22 mouse cellular contexts compared by ENCODE assay signal in genomic region chr5:57803890-57804289, GRCm38 (mm10).
DNase-seq lines count a peak whose midpoint lies in the region; ATAC-seq and TF ChIP-seq lines count a peak whose summit lies in the region.
"Had no signal": no experiment of that assay in that cellular context is flagged by ENCODE, and none has a peak within 500 bp of the region (broad histone marks: within the 10 kb centered on the region; RNA-seq: fewer than 3 reads in every experiment).

No protein-coding gene starts in this region.

- H3K4me2 ChIP-seq in kidney, embryonic 14.5 days (replicated peaks; ENCODE audit: low read depth, low read length) = no peak overlapping the region
- no peak overlapping the region for H3K4me2 ChIP-seq in kidney, embryonic 15.5 days
- H3K4me2 ChIP-seq in kidney, embryonic 16.5 days (replicated peaks; ENCODE audit: low read depth, low read length) = no peak overlapping the region
- H3K4me2 ChIP-seq in myocyte (ENCODE audit: low read depth) = peak overlapping the region; percentile 48

- H3K27ac ChIP-seq in kidney, embryonic 14.5 days (ENCODE audit: low read depth, low read length) = no peak overlapping the region
- H3K27ac ChIP-seq in kidney, embryonic 15.5 days = no peak overlapping the region
- H3K27ac ChIP-seq in kidney, embryonic 16.5 days (ENCODE audit: low read length) = no peak overlapping the region

- H3K4me3 ChIP-seq in kidney, embryonic 14.5 days (ENCODE audit: low read length) = no peak overlapping the region
- no peak overlapping the region for H3K4me3 ChIP-seq in kidney, embryonic 15.5 days (replicated peaks)
- no peak overlapping the region for H3K4me3 ChIP-seq in kidney, embryonic 16.5 days (ENCODE audit: low read length)
- no peak overlapping the region for H3K4me3 ChIP-seq in myocyte

- 47% methylated on average over 5 of the region's 5 CpGs for WGBS in kidney, embryonic 14.5 days
- WGBS in kidney, embryonic 15.5 days = 56% methylated on average over 5 of the region's 5 CpGs
- 48% methylated on average over 5 of the region's 5 CpGs for WGBS in kidney, embryonic 16.5 days

- H3K9ac ChIP-seq in kidney, embryonic 14.5 days (ENCODE audit: low read depth, low read length) = no peak overlapping the region
- H3K9ac ChIP-seq in kidney, embryonic 15.5 days = no peak overlapping the region
- H3K9ac ChIP-seq in kidney, embryonic 16.5 days (replicated peaks; ENCODE audit: low read length) = no peak overlapping the region

- intact Hi-C loops in heart, postnatal 36 days (cut with DNase I) = no loop called here

- no peaks in the 10 kb centered on the region for H3K36me3 ChIP-seq in kidney, embryonic 14.5 days (ENCODE audit: control insufficient read depth, insufficient read depth, low read length)
- no peaks in the 10 kb centered on the region for H3K36me3 ChIP-seq in kidney, embryonic 15.5 days
- H3K36me3 ChIP-seq in kidney, embryonic 16.5 days (ENCODE audit: insufficient read depth, low read length) = no peaks in the 10 kb centered on the region
- no peaks in the 10 kb centered on the region for H3K36me3 ChIP-seq in myocyte (ENCODE audit: control insufficient read depth, insufficient read depth)

- H3ac ChIP-seq in myocyte (ENCODE audit: control insufficient read depth, insufficient read length) = no peak overlapping the region

- DNase-seq in kidney, postnatal 10 days = no peak
- DNase-seq in kidney, postnatal 4 days = no peak
- no peak for DNase-seq in kidney, adult 18-20 months
- no peak for DNase-seq in heart, postnatal 36 days
- DNase-seq: adrenal gland, adult 2 months; adrenal gland, adult 8-10 months; adrenal gland, postnatal 10 days; adrenal gland, postnatal 14 days; adrenal gland, postnatal 25 days; adrenal gland, postnatal 36 days; B cell, adult 2 months; cerebellum, adult 11 months; cerebellum, adult 11-12 months had no signal

- no peak for TF ChIP-seq POLR2A in myocyte (IDR thresholded peaks at IDR 0.05; ENCODE audit: insufficient read length, low read depth)

- H3K9me3 ChIP-seq in kidney, embryonic 14.5 days (ENCODE audit: control insufficient read depth, low read length) = no peaks in the 10 kb centered on the region
- H3K9me3 ChIP-seq in kidney, embryonic 15.5 days (replicated peaks) = no peaks in the 10 kb centered on the region
- no peaks in the 10 kb centered on the region for H3K9me3 ChIP-seq in kidney, embryonic 16.5 days (ENCODE audit: low read length)
- H3K9me3 ChIP-seq: G1E had no signal

- H3K79me2 ChIP-seq in myocyte (ENCODE audit: control insufficient read depth, insufficient read depth) = no peaks in the 10 kb centered on the region

- no peaks in the 10 kb centered on the region for H3K4me1 ChIP-seq in kidney, embryonic 14.5 days (ENCODE audit: control insufficient read depth, insufficient read depth, low read length)
- 0 out of 2 replicates have a peak, but pooled peaks cover 2% of the 10 kb centered on the region for H3K4me1 ChIP-seq in kidney, embryonic 15.5 days
- H3K4me1 ChIP-seq in kidney, embryonic 16.5 days (ENCODE audit: insufficient read depth, low read length) = no peaks in the 10 kb centered on the region

- no peaks in the 10 kb centered on the region for H3K27me3 ChIP-seq in kidney, embryonic 14.5 days (ENCODE audit: control insufficient read depth, insufficient read depth, low read length)
- no peaks in the 10 kb centered on the region for H3K27me3 ChIP-seq in kidney, embryonic 15.5 days
- H3K27me3 ChIP-seq in kidney, embryonic 16.5 days (ENCODE audit: insufficient read depth, low read length) = no peaks in the 10 kb centered on the region
- H3K27me3 ChIP-seq in myocyte (ENCODE audit: control insufficient read depth, insufficient read depth, insufficient read length) = no peaks in the 10 kb centered on the region
- H3K27me3 ChIP-seq: CH12.LX, Patski had no signal

- ATAC-seq in kidney, embryonic 14.5 days (ENCODE audit: low FRiP score, low TSS enrichment) = 0 out of 2 replicates have a peak, but pooled peaks have one; percentile 43
- ATAC-seq in kidney, embryonic 15.5 days (replicated peaks; ENCODE audit: low FRiP score) = 0 out of 2 replicates have a peak, but pooled peaks have one; percentile 60
- ATAC-seq in kidney, embryonic 16.5 days (ENCODE audit: low FRiP score, low TSS enrichment) = peak; percentile 54; the same call in 1 of the 2 replicates
- ATAC-seq: activated CD4-positive, CD25-positive, alpha-beta regulatory T cell, adult 4 months; CD4-positive, CD25-positive, alpha-beta regulatory T cell, adult 4 months; Patski had no signal

TF ChIP-seq in myocyte, 11 proteins besides CTCF, POLR2A, EP300 and RAD21:
- TF ChIP-seq CEBPB (IDR thresholded peaks at IDR 0.05; ENCODE audit: insufficient read depth, poor library complexity, severe bottlenecking) = no peak
- TF ChIP-seq E2F4 (IDR thresholded peaks at IDR 0.05; ENCODE audit: insufficient read depth) = no peak
- no peak for TF ChIP-seq REST (IDR thresholded peaks at IDR 0.05; ENCODE audit: insufficient read depth, insufficient read length)
- no peak for TF ChIP-seq SRF (IDR thresholded peaks at IDR 0.05; ENCODE audit: control insufficient read depth, insufficient read length, low read depth)
- no peak for TF ChIP-seq MYOG (IDR thresholded peaks at IDR 0.05; ENCODE audit: control insufficient read depth in 1 of 3, insufficient read depth in 1 of 3, insufficient read length in 2 of 3, low read depth in 2 of 3)
- no peak for TF ChIP-seq TCF12 (IDR thresholded peaks at IDR 0.05; ENCODE audit: insufficient read depth, poor library complexity, severe bottlenecking)
- TF ChIP-seq POLR2AphosphoS2 (IDR thresholded peaks at IDR 0.05; ENCODE audit: insufficient read length, low read depth) = no peak
- no peak for TF ChIP-seq MAX (IDR thresholded peaks at IDR 0.05; ENCODE audit: low read depth)
- TF ChIP-seq USF1 (IDR thresholded peaks at IDR 0.05; ENCODE audit: low read depth) = no peak
- TF ChIP-seq TCF3 (IDR thresholded peaks at IDR 0.05; ENCODE audit: insufficient read length, low read depth) = no peak
- no peak for TF ChIP-seq MYOD1 (IDR thresholded peaks at IDR 0.05; ENCODE audit: control insufficient read depth in 1 of 3, insufficient read length in 2 of 3, low read depth in 2 of 3)
